Mouse (Mus musculus) MEL-GATA-1-ER (cell line): ENCODE data around the gene Katnb1.

Experiments used
- DNase-seq: peaks from one replicate; pipeline ENCODE4 v3.0.0-alpha.2; 2012; ENCODE audit warnings: low read depth; ENCODE audit errors: extremely low read depth

Gene Katnb1

GRCm38 (mm10) chr8:95080381-95081341 is at the start of gene Katnb1:
TSS of gene Katnb1 (plus strand) at chr8:95081186.
- DNase-seq = peak; percentile 99

DNA sequence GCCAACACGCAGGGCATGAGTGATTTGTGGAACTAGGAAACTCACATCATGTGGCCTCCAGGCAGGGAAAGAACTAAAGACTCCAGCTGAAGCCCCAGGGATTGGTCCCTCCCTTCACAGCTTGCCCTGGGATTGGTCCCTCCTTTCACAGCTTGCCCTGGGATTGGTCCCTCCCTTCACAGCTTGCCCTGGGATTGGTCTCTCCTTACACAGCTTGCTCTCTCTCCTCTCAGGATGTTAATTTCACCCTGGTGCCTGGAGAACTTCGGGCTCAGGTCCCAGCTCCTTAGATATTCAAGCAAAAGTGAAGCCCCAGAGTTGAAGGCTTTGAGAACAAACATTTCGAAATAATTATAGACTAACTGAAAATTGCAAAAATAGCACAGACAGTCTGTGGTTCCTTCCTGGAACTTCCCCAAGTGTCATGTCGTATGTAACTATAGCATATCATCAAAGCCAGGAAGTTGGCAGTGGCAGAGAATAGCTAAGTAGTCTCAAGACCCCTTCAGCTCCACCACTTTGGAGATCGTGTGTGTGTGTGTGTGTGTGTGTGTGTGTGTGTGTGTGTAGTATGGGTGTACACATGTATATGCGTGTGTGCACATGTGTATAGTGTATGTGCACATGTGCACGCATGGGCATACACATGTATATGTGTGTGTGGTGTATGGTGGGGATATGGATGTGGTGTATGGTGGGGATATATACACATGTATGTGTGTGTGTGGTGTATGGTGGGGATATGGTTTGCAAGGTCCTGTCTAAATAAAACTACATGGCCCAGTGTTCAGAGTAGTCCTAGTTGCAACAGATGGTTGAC is 43.7 kb upstream of the Katnb1 start:
- DNase-seq = peak; percentile 50

GRCm38 (mm10) chr8:95041883-95042784 is 38.9 kb upstream of the Katnb1 start:
- DNase-seq = no peak

DNA sequence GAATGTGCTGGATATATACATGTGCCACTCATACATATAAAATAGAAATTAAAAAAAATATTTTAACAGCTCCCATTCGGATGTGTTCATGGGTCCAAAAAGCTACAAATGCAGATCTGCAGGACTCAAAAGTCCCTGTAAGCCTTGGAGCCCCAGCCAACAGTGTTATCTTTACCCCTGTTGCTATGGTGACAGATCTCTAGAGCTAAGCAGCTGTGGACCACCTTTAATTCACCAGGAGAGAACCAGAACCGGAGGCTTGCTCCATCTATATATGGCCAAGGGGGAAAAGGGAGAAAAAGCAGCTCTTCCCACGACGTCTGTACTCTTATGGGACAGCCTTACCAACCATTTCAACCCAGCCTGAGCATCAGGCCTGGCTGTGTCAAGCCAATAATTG is 36.2 kb upstream of the Katnb1 start:
- DNase-seq = no peak

DNA sequence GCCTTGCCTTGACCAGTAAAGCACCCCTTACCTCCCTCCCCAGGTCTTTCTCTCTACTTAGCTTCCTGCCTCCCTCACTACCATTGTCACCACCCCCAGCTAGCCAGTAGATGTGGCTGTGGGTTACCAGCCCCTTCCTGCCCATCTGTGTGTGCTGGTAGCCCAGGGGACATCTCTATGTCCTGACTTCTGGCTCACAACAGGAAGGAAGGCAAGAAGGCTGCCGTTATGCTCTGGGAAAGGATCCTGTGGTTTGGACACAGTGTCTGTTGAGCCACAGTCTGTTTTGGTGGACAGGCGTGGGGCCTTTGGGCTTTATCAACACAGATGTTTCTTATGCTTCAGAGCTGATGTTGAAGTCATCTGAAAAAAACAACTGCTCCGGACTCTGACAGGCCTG is 34.0 kb upstream of the Katnb1 start:
- DNase-seq = no peak

DNA sequence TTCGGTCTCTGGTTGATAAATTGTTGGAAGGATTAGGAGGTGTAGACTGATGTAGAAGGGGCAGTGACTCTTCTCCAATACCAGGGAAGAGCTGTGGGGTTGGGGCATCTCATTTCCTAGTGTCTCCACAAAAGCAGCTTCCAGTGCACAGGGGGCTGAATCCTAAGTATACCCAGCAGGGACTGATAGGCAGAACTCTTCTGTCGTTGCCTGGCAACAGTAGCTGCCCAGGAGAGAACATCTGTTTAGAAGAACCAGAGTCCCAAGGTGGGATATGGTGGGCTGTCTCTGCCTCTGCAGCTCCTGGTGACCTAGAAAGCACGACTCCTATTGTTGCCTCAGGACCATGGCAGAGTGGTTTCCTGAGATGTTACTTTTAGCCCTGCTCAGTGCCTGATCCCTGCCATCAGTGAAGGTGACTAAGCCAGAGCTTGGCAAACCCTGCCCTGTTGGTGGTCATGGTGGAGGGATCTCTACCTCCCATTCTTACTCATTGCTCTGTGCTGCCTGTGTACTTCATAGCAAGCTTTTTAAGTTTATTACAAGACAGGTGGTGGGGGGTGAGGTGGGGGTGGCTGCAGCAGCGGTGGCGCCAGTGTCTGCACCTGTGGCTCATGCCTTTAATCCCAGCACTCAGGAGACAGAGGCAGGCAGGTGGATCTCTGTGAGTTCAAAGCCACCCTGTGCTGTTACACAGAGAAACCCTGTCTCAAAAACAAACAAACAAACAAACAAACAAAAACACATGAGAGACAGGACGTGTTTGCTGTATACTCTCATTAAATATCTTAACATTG is 32.9 kb upstream of the Katnb1 start:
- no peak for DNase-seq

DNA sequence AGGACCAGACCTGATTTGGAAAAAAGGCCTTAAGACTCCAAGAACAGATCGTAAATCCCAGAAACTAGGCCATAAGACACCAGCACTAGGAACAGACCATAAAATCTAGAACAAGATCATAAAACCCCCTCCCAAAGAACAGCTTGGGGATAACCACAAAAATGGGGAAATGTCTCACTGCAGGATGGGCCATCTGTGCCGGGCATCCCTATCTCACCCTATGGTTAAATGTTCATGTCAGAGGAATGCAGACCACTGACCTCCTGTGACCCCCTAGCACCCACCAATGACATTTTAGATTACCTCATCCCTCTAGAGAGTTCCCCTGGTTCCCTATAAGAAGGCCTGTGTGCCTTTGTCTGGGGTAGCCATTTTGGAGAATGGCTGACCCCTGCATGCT is 31.4 kb upstream of the Katnb1 start:
- no peak for DNase-seq

DNA sequence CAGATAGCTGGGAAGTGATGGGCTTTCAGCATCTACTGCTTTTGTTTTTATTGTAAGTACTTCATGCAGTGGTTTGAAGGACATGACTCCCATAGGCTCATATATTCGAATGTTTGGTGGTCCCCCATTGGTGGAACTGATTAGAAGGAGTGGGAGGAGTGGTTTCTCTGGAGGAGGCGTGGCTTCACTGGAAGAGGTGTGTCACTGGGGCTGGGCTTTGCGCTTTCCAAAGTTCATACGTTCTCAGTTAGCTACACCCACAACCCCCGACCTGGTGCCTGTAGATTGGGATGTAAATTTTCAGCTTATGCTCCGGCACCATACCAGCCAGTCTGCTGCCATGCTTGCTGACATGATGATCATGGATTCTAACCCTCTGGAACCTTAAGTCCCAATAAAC is 26.5 kb upstream of the Katnb1 start:
- DNase-seq = no peak

DNA sequence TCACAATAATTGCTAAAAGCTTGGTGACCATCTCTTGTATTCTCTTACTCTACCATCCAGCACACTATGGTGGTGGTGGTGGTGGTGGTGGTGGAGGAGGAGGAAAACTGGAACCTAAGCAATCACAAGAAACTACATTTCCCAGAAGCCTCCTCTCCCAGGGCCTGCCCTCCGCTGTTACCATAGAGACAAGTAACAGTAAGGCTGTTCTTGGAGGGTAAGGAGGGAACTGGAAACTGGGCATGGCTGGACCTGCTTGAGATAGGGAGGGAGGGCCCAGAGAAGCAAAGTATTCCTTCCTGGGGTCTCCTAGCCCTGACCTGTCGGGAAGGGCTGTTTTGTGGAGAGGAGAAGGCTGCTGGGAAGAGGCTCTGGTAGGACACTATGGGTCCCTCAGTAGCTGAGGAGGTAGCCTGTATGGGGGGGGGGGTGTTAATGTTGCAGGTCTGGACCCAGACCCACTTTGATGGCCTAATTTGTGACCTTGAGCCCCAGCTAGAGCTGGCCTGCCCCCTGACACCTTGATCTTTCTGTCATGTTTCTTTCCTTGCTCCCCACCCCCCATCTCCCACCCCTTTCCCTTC is 26.0 kb upstream of the Katnb1 start, which contains the start of gene Drc7:
Drc7 (plus strand) TSS at position 177 of the 584 bp plus-strand sequence.
- DNase-seq = no peak

DNA sequence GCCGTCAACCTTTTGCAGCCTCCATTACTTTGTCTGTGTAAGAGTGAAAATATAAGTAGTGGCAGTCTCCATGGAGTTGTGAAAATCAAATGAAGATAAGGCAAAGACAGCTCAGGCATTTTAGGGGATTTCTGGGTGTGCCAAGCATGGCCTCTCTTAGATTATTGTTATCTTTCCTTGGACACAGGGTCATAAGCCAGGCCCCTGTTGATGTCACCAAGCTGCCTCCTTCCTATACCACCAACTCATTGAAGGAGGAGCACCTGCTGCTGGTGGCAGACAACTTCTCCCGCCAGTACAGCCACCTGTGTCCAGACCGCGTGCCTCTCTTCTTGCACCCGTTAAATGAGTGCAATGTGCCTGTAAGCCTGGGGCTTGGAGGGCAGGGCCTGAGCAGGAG is 24.6 kb upstream of the Katnb1 start:
- no peak for DNase-seq

DNA sequence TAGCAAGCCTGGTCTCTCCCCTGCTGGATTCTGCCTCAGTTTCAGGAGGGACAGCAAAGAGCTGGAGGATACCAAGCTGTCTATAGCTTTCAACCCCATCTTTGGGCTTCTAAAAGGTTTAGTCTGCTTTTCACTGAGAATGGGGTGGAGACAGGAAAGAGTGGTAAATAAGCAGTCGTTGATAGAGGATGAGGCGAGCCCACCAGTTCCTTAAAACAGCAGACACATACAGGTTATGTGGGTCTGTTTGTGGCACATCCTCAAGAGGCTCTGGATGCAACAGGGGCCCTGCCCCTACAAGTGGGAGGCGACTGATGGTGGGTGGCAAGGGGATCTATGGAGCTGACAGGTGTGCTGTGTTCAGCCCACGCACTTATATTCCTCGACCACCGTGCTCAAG is 22.3 kb upstream of the Katnb1 start:
- peak; percentile 87 for DNase-seq

- DNase-seq = peak; percentile 52
Measured at GRCm38 (mm10) chr8:95059812-95060533, 21.0 kb upstream of the Katnb1 start.

DNA sequence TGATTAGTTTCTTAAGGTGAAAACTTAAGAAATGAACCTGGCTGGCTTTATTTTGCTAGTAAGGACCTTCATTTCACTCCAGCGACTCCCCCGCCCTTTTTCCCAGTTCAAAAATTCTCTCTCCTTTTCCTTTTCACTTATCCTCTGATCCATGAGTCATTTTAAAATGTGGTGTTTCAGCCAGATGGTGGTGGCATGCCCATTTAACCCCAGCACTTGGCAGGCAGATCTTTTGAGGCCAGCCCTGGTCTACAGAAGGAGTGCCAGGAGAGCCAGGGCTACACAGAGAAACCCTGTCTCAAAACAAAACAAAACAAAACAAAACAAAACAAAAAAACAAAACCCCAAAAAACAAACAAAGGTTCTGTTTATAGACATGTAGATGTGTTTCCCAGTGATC is 16.5 kb upstream of the Katnb1 start:
- DNase-seq = no peak

GRCm38 (mm10) chr8:95067582-95067981 is 13.4 kb upstream of the Katnb1 start:
- DNase-seq = peak; percentile 44

- DNase-seq = no peak
Measured at GRCm38 (mm10) chr8:95075504-95075903, 5.5 kb upstream of the Katnb1 start.

GRCm38 (mm10) chr8:95076151-95076550 is 4.8 kb upstream of the Katnb1 start:
- DNase-seq = no peak

GRCm38 (mm10) chr8:95078055-95078454 is 2.9 kb upstream of the Katnb1 start:
- no peak for DNase-seq

- DNase-seq = no peak
Measured at GRCm38 (mm10) chr8:95079305-95079704, 1.7 kb upstream of the Katnb1 start.

DNA sequence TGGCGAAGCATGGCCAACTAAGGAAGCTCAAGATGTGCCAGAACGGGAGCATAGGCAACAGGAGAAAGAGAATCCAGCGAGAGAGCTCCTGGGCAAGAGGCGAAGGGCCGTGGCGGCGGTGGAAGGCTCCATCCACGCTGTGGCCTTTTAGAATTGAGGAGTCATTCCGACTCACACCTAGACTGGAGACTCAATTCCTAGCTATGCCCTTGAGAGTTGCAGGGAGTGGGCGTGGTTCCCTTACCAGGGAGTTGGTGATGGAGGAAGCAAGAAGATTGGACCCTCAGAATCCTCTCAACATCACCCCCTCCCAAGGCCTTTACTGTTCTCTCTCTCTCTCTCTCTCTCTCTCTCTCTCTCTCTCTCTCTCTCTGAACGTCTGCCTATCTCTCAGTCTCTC is 664 bp downstream of the Katnb1 start:
- peak; percentile 24 for DNase-seq
